19 mouse cellular contexts compared by ENCODE assay signal in the genomic region with DNA sequence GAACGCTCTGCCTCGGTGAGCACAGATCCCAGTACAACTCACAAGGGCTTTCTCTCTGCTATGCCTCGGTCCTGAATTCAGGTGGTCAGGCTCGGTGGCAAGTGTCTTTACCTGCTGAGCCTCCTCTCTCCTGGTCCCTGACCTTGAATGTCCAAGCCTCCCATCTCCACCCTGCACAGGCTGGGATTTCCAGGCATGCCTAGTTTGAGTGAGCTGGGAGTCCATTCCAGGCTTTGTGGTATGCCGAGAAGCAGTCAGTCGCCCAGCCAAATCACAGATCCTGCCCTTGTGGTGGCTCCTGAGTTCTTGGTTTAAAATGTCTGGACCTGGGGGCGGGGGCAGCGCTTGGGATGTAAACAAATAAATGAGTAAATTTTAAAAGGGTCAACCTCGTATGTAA. TPM values are rescaled to one million over a fixed set of nuclear protein-coding genes. Genes with fewer than 3 reads are reported as not detected.
DNase-seq lines count a peak whose midpoint lies in the region; ATAC-seq and TF ChIP-seq lines count a peak whose summit lies in the region.
"Had no signal": no experiment of that assay in that cellular context is flagged by ENCODE, and none has a peak within 500 bp of the region (broad histone marks: within the 10 kb centered on the region; RNA-seq: fewer than 3 reads in every experiment).

No protein-coding gene starts in this region.

- H3K27ac ChIP-seq in midbrain, embryonic 11.5 days (ENCODE audit: low read depth, low read length) = no peak overlapping the region
- no peak overlapping the region for H3K27ac ChIP-seq in midbrain, embryonic 10.5 days (replicated peaks)
- no peak overlapping the region for H3K27ac ChIP-seq in forebrain, embryonic 15.5 days (replicated peaks)
- no peak overlapping the region for H3K27ac ChIP-seq in midbrain, embryonic 12.5 days (replicated peaks)
- H3K27ac ChIP-seq in olfactory bulb, adult 2 months (ENCODE audit: insufficient read depth, low read depth, low read length) = no peak overlapping the region
- H3K27ac ChIP-seq: limb, embryonic 15.5 days; macrophage; stomach, postnatal 0 days had no signal

- H3K9ac ChIP-seq in midbrain, embryonic 11.5 days (ENCODE audit: low read length) = no peak overlapping the region
- H3K9ac ChIP-seq in forebrain, embryonic 15.5 days (replicated peaks) = no peak overlapping the region
- H3K9ac ChIP-seq in midbrain, embryonic 12.5 days (replicated peaks) = no peak overlapping the region; the same call in 1 of the 2 replicates
- H3K9ac ChIP-seq: limb, embryonic 15.5 days had no signal

- no peak overlapping the region for H3K4me3 ChIP-seq in midbrain, embryonic 11.5 days (ENCODE audit: low read depth, low read length)
- H3K4me3 ChIP-seq in midbrain, embryonic 10.5 days = no peak overlapping the region
- H3K4me3 ChIP-seq in forebrain, embryonic 15.5 days = peak overlapping the region; percentile 2
- no peak overlapping the region for H3K4me3 ChIP-seq in midbrain, embryonic 12.5 days
- H3K4me3 ChIP-seq in olfactory bulb, adult 2 months (ENCODE audit: insufficient read depth, low read depth, low read length) = peak overlapping the region; percentile 32; the same call in 1 of the 2 replicates
- H3K4me3 ChIP-seq: limb, embryonic 15.5 days had no signal

- DNase-seq in midbrain, embryonic 11.5 days (ENCODE audit: low spot score, missing footprints) = peak; percentile 84
- no peak for DNase-seq in midbrain, embryonic 10.5 days (ENCODE audit: low spot score)
- DNase-seq in Muller cell, postnatal 12 days (ENCODE audit: inconsistent ontology term) = no peak
- DNase-seq in kidney, postnatal 10 days = no peak
- DNase-seq: adrenal gland, adult 2 months; heart, postnatal 36 days; kidney, adult 18-20 months; kidney, postnatal 4 days; lung, adult 2 months; thymus, postnatal 36 days had no signal

- H3K4me2 ChIP-seq in midbrain, embryonic 11.5 days = no peak overlapping the region
- peak overlapping the region; percentile 81 for H3K4me2 ChIP-seq in forebrain, embryonic 15.5 days (replicated peaks)
- peak overlapping the region; percentile 73; the same call in 1 of the 2 replicates for H3K4me2 ChIP-seq in midbrain, embryonic 12.5 days (replicated peaks)
- H3K4me2 ChIP-seq: limb, embryonic 15.5 days had no signal

- TF ChIP-seq POLR2A in olfactory bulb, adult 2 months (IDR thresholded peaks at IDR 0.05; ENCODE audit: insufficient read depth, low read depth, low read length) = no peak

- H3K27me3 ChIP-seq in midbrain, embryonic 11.5 days (ENCODE audit: control insufficient read depth, insufficient read depth, low read length) = peaks cover 5% of the 10 kb centered on the region
- peaks cover 38% of the 10 kb centered on the region for H3K27me3 ChIP-seq in midbrain, embryonic 10.5 days (ENCODE audit: low read depth, poor library complexity, severe bottlenecking)
- H3K27me3 ChIP-seq in forebrain, embryonic 15.5 days = no peaks in the 10 kb centered on the region
- peaks cover 17% of the 10 kb centered on the region for H3K27me3 ChIP-seq in midbrain, embryonic 12.5 days
- H3K27me3 ChIP-seq: CH12.LX had no signal

- 66% methylated on average over 9 of the region's 9 CpGs for WGBS in midbrain, embryonic 11.5 days
- WGBS in midbrain, embryonic 10.5 days = 67% methylated on average over 9 of the region's 9 CpGs
- 65% methylated on average over 9 of the region's 9 CpGs for WGBS in forebrain, embryonic 15.5 days
- WGBS in midbrain, embryonic 12.5 days = 64% methylated on average over 9 of the region's 9 CpGs
- WGBS in olfactory bulb, adult 2 months = 33% methylated on average over 9 of the region's 9 CpGs

- no peaks in the 10 kb centered on the region for H3K36me3 ChIP-seq in midbrain, embryonic 11.5 days (ENCODE audit: control insufficient read depth, insufficient read depth, low read length)
- no peaks in the 10 kb centered on the region; the same call in 1 of the 2 replicates for H3K36me3 ChIP-seq in midbrain, embryonic 10.5 days
- H3K36me3 ChIP-seq in forebrain, embryonic 15.5 days = 0 out of 2 replicates have a peak, but pooled peaks cover 4% of the 10 kb centered on the region
- 0 out of 2 replicates have a peak, but pooled peaks cover 3% of the 10 kb centered on the region for H3K36me3 ChIP-seq in midbrain, embryonic 12.5 days
- H3K36me3 ChIP-seq: limb, embryonic 15.5 days had no signal

- ATAC-seq in midbrain, embryonic 11.5 days (ENCODE audit: low FRiP score) = no peak
- ATAC-seq in forebrain, embryonic 15.5 days (replicated peaks) = no peak
- no peak for ATAC-seq in midbrain, embryonic 12.5 days (ENCODE audit: low FRiP score, low read depth)
- ATAC-seq: Patski had no signal

- H3K9me3 ChIP-seq in midbrain, embryonic 11.5 days (ENCODE audit: control insufficient read depth, low read length) = no peaks in the 10 kb centered on the region
- H3K9me3 ChIP-seq in midbrain, embryonic 10.5 days (replicated peaks) = no peaks in the 10 kb centered on the region
- no peaks in the 10 kb centered on the region for H3K9me3 ChIP-seq in forebrain, embryonic 15.5 days
- H3K9me3 ChIP-seq in midbrain, embryonic 12.5 days = no peaks in the 10 kb centered on the region
- H3K9me3 ChIP-seq: limb, embryonic 15.5 days had no signal

- peaks cover 31% of the 10 kb centered on the region for H3K4me1 ChIP-seq in midbrain, embryonic 11.5 days (ENCODE audit: control insufficient read depth, insufficient read depth, low read length)
- H3K4me1 ChIP-seq in midbrain, embryonic 10.5 days = peaks cover 54% of the 10 kb centered on the region
- H3K4me1 ChIP-seq in forebrain, embryonic 15.5 days = peaks cover 49% of the 10 kb centered on the region
- peaks cover 45% of the 10 kb centered on the region for H3K4me1 ChIP-seq in midbrain, embryonic 12.5 days
- peaks cover 28% of the 10 kb centered on the region for H3K4me1 ChIP-seq in olfactory bulb, adult 2 months (ENCODE audit: control insufficient read depth, insufficient read depth, low read length)

- TF ChIP-seq CTCF in olfactory bulb, adult 2 months (IDR thresholded peaks at IDR 0.05; ENCODE audit: insufficient read depth, low read depth, low read length) = no peak

RNA-seq across cellular contexts. Expression of gene Elavl3, which starts 4.5 kb away (rescaled TPM):
- 49.8 and 53.9 TPM in 2 replicates for polyA plus RNA-seq in midbrain, embryonic 11.5 days (2014; fragmentation: Nextera tagmentation; extraction: Ambion mirVana)
- 16.7 and 26.8 TPM in 2 replicates for polyA plus RNA-seq in midbrain, embryonic 10.5 days (2016; fragmentation: Nextera tagmentation; extraction: Ambion mirVana)
- polyA plus RNA-seq in forebrain, embryonic 15.5 days (2015; fragmentation: Nextera tagmentation; extraction: Ambion mirVana) = 88.9 and 93.3 TPM in 2 replicates
- polyA plus RNA-seq in midbrain, embryonic 12.5 days (2016; fragmentation: Nextera tagmentation; extraction: Ambion mirVana) = 60.4 and 61.9 TPM in 2 replicates
- polyA plus RNA-seq in olfactory bulb, adult 2 months (2012; ENCODE audit: insufficient read depth, insufficient read length, low replicate concordance, missing spikeins) = not detected in 2 replicates
- polyA plus RNA-seq: macrophage; spleen, adult 2 months had no signal

RNA-seq across cellular contexts. Expression of gene Gm49318, which starts 23.7 kb away (rescaled TPM):
- polyA plus RNA-seq in midbrain, embryonic 11.5 days (2014; fragmentation: Nextera tagmentation; extraction: Ambion mirVana) = not detected in 2 replicates
- polyA plus RNA-seq in midbrain, embryonic 10.5 days (2016; fragmentation: Nextera tagmentation; extraction: Ambion mirVana) = not detected in 2 replicates
- polyA plus RNA-seq in forebrain, embryonic 15.5 days (2015; fragmentation: Nextera tagmentation; extraction: Ambion mirVana) = not detected in 2 replicates
- not detected in 2 replicates for polyA plus RNA-seq in midbrain, embryonic 12.5 days (2016; fragmentation: Nextera tagmentation; extraction: Ambion mirVana)
- not detected in 2 replicates for polyA plus RNA-seq in olfactory bulb, adult 2 months (2012; ENCODE audit: insufficient read depth, insufficient read length, low replicate concordance, missing spikeins)
- polyA plus RNA-seq: adrenal gland, adult 2 months; limb, embryonic 15.5 days; lung, adult 2 months; macrophage; Patski; spleen, adult 2 months; stomach, postnatal 0 days had no signal

RNA-seq across cellular contexts. Expression of gene Zfp653, which starts 23.8 kb away (rescaled TPM):
- 7.6 and 7.9 TPM in 2 replicates for polyA plus RNA-seq in midbrain, embryonic 11.5 days (2014; fragmentation: Nextera tagmentation; extraction: Ambion mirVana)
- polyA plus RNA-seq in midbrain, embryonic 10.5 days (2016; fragmentation: Nextera tagmentation; extraction: Ambion mirVana) = 11.7 and 12.6 TPM in 2 replicates
- 23.2 and 23.5 TPM in 2 replicates for polyA plus RNA-seq in forebrain, embryonic 15.5 days (2015; fragmentation: Nextera tagmentation; extraction: Ambion mirVana)
- 19.0 and 21.2 TPM in 2 replicates for polyA plus RNA-seq in midbrain, embryonic 12.5 days (2016; fragmentation: Nextera tagmentation; extraction: Ambion mirVana)
- polyA plus RNA-seq in olfactory bulb, adult 2 months (2012; ENCODE audit: insufficient read depth, insufficient read length, low replicate concordance, missing spikeins) = not detected in 2 replicates

RNA-seq across cellular contexts. Expression of gene Ecsit, which starts 37.9 kb away (rescaled TPM):
- 31.2 and 31.5 TPM in 2 replicates for polyA plus RNA-seq in midbrain, embryonic 11.5 days (2014; fragmentation: Nextera tagmentation; extraction: Ambion mirVana)
- 41.1 and 44.1 TPM in 2 replicates for polyA plus RNA-seq in midbrain, embryonic 10.5 days (2016; fragmentation: Nextera tagmentation; extraction: Ambion mirVana)
- 59.2 and 59.7 TPM in 2 replicates for polyA plus RNA-seq in forebrain, embryonic 15.5 days (2015; fragmentation: Nextera tagmentation; extraction: Ambion mirVana)
- 35.6 and 40.7 TPM in 2 replicates for polyA plus RNA-seq in midbrain, embryonic 12.5 days (2016; fragmentation: Nextera tagmentation; extraction: Ambion mirVana)
- polyA plus RNA-seq in olfactory bulb, adult 2 months (2012; ENCODE audit: insufficient read depth, insufficient read length, low replicate concordance, missing spikeins) = not detected in 2 replicates

RNA-seq across cellular contexts. Expression of gene Prkcsh, which starts 44.7 kb away (rescaled TPM):
- polyA plus RNA-seq in midbrain, embryonic 11.5 days (2014; fragmentation: Nextera tagmentation; extraction: Ambion mirVana) = 85.5 and 86.9 TPM in 2 replicates
- polyA plus RNA-seq in midbrain, embryonic 10.5 days (2016; fragmentation: Nextera tagmentation; extraction: Ambion mirVana) = 108 and 112 TPM in 2 replicates
- 87.2 and 91.1 TPM in 2 replicates for polyA plus RNA-seq in forebrain, embryonic 15.5 days (2015; fragmentation: Nextera tagmentation; extraction: Ambion mirVana)
- 99.2 and 100.0 TPM in 2 replicates for polyA plus RNA-seq in midbrain, embryonic 12.5 days (2016; fragmentation: Nextera tagmentation; extraction: Ambion mirVana)
- not detected in 2 replicates for polyA plus RNA-seq in olfactory bulb, adult 2 months (2012; ENCODE audit: insufficient read depth, insufficient read length, low replicate concordance, missing spikeins)

Comparison
In these comparisons a context has a peak if more than half of its experiments do, and no peak if none do; other contexts are left out.
1. H3K4me3 ChIP-seq: peak in forebrain, embryonic 15.5 days (single experiment) and olfactory bulb, adult 2 months (single experiment); none in midbrain, embryonic 11.5 days (single experiment), midbrain, embryonic 10.5 days (single experiment) and midbrain, embryonic 12.5 days (single experiment).